Mouse (Mus musculus) left cerebral cortex, postnatal 10 days (tissue): Measurements from ENCODE around the gene Zfp64. TPM values are rescaled to one million over a fixed set of nuclear protein-coding genes. Genes with fewer than 3 reads are reported as not detected.
"Not testable (repeated sequence)": the region's sequence is repeated elsewhere in the genome, so short reads cannot be mapped to it uniquely, and the experiment has no call there.

Source experiments
- DNase-seq, 2 experiments: peaks; one replicate each; pipeline ENCODE4 v3.0.0; 2021 to 2022; ENCODE audit warnings: low spot score in 2 of 2, mixed read lengths in 1 of 2; ENCODE audit errors: extremely low spot score in 1 of 2
- intact Hi-C: fragments of 180-260 bp; cut with DNase I; formaldehyde crosslinking; loops from one replicate; pipeline ENCODE4 v1.15.1; 2025
- total RNA-seq, 2 experiments: library from RNA; stranded (reverse); gene quantifications; 2 replicates each; pipeline ENCODE4 v1.2.3; 2021

Gene Zfp64
- total RNA-seq, 2 experiments from 2014 or later, result 19.1 to 19.5 TPM

- intact Hi-C loops, result no loop called here
- DNase-seq, result no peak
These were observed 88.4 kb downstream of the Zfp64 start for GRCm38 (mm10) chr2:168866942-168867341.

GRCm38 (mm10) chr2:168866436-168866835 is 89.0 kb downstream of the Zfp64 start:
- DNase-seq, result no peak
- intact Hi-C loops, result no loop called here

- DNase-seq, result no peak
- intact Hi-C loops, result no loop called here
These were observed 90.5 kb downstream of the Zfp64 start for GRCm38 (mm10) chr2:168864905-168865304.

GRCm38 (mm10) chr2:168862694-168863093 is 92.7 kb downstream of the Zfp64 start:
- intact Hi-C loops, result no loop called here
- DNase-seq, result no peak

GRCm38 (mm10) chr2:168860922-168861740 is 94.3 kb downstream of the Zfp64 start:
- intact Hi-C loops, result no loop called here
- DNase-seq, result no peak

GRCm38 (mm10) chr2:168860032-168860691 is 95.2 kb downstream of the Zfp64 start:
- intact Hi-C loops, result no loop called here
- no peak for DNase-seq

GRCm38 (mm10) chr2:168856638-168857037 is 98.7 kb downstream of the Zfp64 start:
- intact Hi-C loops, result no loop called here

GRCm38 (mm10) chr2:168854777-168855176 is 100.6 kb downstream of the Zfp64 start:
- no peak for DNase-seq
- intact Hi-C loops, result no loop called here

More at GRCm38 (mm10) chr2:168856638-168857037, 98.7 kb downstream of the Zfp64 start:
- no peak for DNase-seq

DNA sequence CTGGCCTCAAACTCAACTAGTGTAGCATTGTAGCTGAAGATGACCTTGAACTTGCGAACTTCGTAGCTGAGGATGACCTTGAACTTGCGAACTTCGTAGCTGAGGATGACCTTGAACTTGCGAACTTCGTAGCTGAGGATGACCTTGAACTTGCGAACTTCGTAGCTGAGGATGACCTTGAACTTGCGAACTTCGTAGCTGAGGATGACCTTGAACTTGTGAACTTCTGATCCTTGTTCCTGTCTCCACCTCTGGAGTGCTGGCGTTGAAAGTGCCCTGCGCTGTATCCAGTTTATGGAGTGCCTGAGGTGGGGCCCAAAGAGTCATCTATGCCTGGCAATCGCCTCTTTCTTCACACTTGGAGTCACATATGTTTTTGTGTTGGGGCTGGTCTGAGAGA is 101.5 kb downstream of the Zfp64 start:
- intact Hi-C loops, DNase-seq: not testable (repeated sequence)

DNA sequence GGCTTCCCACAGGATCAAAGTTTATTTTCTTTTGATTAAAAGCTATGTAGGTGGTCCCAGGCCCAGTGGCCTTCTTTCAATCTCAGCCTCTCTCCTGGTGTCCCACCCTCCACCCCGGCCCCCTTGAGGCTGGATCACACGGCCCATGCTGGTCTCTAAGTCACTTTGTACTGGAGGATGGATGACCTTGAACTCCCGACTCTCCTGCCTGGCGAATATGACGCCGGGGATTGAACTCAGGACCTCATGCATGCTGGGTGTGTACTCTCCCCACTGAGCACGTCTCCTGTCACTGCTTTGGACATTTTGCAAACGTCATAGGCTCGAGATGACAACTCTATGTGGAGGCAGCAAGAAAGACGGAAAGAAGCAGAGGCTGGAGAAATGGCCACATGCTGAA is 103.8 kb downstream of the Zfp64 start:
- intact Hi-C loops, result no loop called here
- no peak for DNase-seq

GRCm38 (mm10) chr2:168848553-168848952 is 106.8 kb downstream of the Zfp64 start:
- no peak for DNase-seq
- intact Hi-C loops, result no loop called here

- intact Hi-C loops, result no loop called here
These were observed 109.1 kb downstream of the Zfp64 start for GRCm38 (mm10) chr2:168846180-168846720.

More at GRCm38 (mm10) chr2:168846180-168846720, 109.1 kb downstream of the Zfp64 start:
- no peak for DNase-seq

Other genes starting within 250 kb of the Zfp64 start
- 100 to 1,000 TPM; 486 to 487 TPM for gene Atp9a, start 213.2 kb downstream of the Zfp64 start, total RNA-seq
- gene Sall4, start 187.6 kb downstream of the Zfp64 start, total RNA-seq, result under 1 TPM in 1 of 2 experiments, not detected in 1; 0.47 TPM